Mouse (Mus musculus) kidney, adult 2 months (tissue): ENCODE data around the gene Fam13c. TPM values are rescaled to one million over a fixed set of nuclear protein-coding genes. Genes with fewer than 3 reads are reported as not detected.
"Not testable (repeated sequence)": the region's sequence is repeated elsewhere in the genome, so short reads cannot be mapped to it uniquely, and the experiment has no call there.

ENCODE experiments used
- DNase-seq: peaks from one replicate; pipeline ENCODE4 v3.0.0; 2021
- H3K27ac ChIP-seq: fragments of 200-500 bp; 2 replicates; pipeline ENCODE4 v1.5.1; 2012; ENCODE audit warnings: low read depth, low read length, control low read depth, inconsistent platforms; ENCODE audit not compliant: insufficient read depth
- H3K27me3 ChIP-seq: fragments of 200-500 bp; replicated peaks from 2 replicates; pipeline ENCODE4 v1.6.1; 2012; ENCODE audit warnings: mild to moderate bottlenecking, moderate library complexity, low read length, inconsistent platforms; ENCODE audit not compliant: control insufficient read depth, insufficient read depth
- H3K36me3 ChIP-seq: fragments of 200-500 bp; 2 replicates; pipeline ENCODE4 v1.6.1; 2012; ENCODE audit warnings: mild to moderate bottlenecking, moderate library complexity, low read length, inconsistent platforms; ENCODE audit not compliant: control insufficient read depth, insufficient read depth
- H3K4me1 ChIP-seq: fragments of 200-500 bp; 2 replicates; pipeline ENCODE4 v1.6.1; 2011; ENCODE audit warnings: low read length; ENCODE audit not compliant: control insufficient read depth, insufficient read depth
- H3K4me3 ChIP-seq: fragments of 200-500 bp; 2 replicates; pipeline ENCODE4 v1.5.1; 2011; ENCODE audit warnings: mild to moderate bottlenecking, low read depth, low read length, control low read depth; ENCODE audit not compliant: insufficient read depth
- CTCF ChIP-seq: fragments of 200-500 bp; conservative IDR thresholded peaks from 2 replicates; pipeline ENCODE4 v1.5.1; 2011; ENCODE audit warnings: low read depth, mild to moderate bottlenecking, control low read depth, low read length, moderate library complexity, mixed read lengths; ENCODE audit not compliant: insufficient read depth, insufficient read length
- POLR2A ChIP-seq: fragments of 200-500 bp; IDR thresholded peaks from one replicate; pipeline ENCODE4 v1.6.1; 2011; ENCODE audit warnings: low read depth, low read length, control low read depth
- WGBS: fragments of 180-500 bp; shearing (Covaris S2); methylation state at CpG from one replicate; pipeline ENCODE4 v1.1.7; 2018; 5-methylcytosine and 5-hydroxymethylcytosine counted together
- polyA plus RNA-seq: library from polyadenylated mRNA; depleted of rRNA; stranded (reverse); fragments of >200 nt; gene quantifications from 2 replicates; pipeline ENCODE4 v1.2.3, GENCODE M21; 2012

Fam13c gene
- polyA plus RNA-seq, 1 experiment, result 1.5 TPM

DNA sequence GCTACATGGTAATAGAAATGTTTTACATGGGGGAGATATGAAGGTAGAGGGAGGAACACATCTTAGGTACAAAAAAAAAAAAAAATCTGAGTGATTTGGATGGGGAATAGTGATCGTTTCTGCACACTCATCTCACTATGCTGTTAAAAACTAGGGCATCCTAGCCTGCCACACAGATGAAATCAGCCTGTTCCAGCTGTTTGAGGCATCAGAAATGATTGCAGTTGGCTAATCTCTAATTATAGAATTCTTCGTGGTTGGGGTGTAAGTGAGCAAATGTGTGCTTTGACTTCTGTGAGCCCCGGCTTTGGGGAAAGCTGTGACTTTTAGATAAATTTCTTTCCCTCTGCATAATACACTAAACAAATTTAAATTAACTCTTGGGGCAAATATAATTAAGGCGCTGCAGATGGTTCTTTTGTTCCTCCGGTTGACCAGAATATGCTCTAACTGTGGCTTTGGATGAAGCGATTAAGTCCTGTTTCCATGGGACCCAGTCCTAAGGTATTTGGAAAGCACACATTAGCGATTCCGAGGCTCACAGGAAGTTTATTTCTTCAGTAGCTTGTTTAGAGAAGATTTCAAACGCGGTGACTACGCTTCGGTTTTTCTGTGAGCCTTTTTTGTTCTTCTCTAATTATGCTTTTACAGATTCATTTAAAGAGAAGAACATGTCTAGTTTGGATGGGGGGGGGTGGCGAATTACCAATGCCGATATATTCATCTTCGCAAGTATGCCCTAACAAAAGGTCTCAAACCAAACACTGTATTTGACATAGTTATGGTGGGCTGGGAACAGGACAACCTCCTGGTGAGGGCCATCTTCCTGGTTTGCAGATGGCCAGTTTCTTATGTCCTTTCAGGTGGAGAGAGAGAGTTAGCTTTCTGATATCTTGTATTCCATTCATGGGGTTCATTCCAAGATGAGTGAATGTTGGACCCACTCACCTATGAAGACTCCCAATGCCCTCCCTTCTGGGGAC lies 20.7 kb upstream of the Fam13c start:
- 70% methylated on average over 15 of the region's 15 CpGs for WGBS
- DNase-seq, result no peak
- TF ChIP-seq POLR2A, result no peak
- no peak for TF ChIP-seq CTCF
- H3K27me3 ChIP-seq, result no peaks in the 10 kb centered on the region
- no peak overlapping the region for H3K4me3 ChIP-seq
- H3K36me3 ChIP-seq, result no peaks in the 10 kb centered on the region
- no peak overlapping the region for H3K27ac ChIP-seq
- H3K4me1 ChIP-seq, result no peaks in the 10 kb centered on the region; the same call in 1 of the 2 replicates

GRCm38 (mm10) chr10:70426373-70426772 lies 13.9 kb upstream of the Fam13c start:
- 69% methylated on average over 3 of the region's 3 CpGs for whole genome bisulfite sequencing
- no peaks in the 10 kb centered on the region for H3K27me3 ChIP-seq
- H3K27ac ChIP-seq, result no peak overlapping the region
- no peak for DNase-seq
- no peak for TF ChIP-seq CTCF
- TF ChIP-seq POLR2A, result no peak
- H3K4me1 ChIP-seq, result no peaks in the 10 kb centered on the region
- H3K4me3 ChIP-seq, result no peak overlapping the region
- no peaks in the 10 kb centered on the region for H3K36me3 ChIP-seq

DNA sequence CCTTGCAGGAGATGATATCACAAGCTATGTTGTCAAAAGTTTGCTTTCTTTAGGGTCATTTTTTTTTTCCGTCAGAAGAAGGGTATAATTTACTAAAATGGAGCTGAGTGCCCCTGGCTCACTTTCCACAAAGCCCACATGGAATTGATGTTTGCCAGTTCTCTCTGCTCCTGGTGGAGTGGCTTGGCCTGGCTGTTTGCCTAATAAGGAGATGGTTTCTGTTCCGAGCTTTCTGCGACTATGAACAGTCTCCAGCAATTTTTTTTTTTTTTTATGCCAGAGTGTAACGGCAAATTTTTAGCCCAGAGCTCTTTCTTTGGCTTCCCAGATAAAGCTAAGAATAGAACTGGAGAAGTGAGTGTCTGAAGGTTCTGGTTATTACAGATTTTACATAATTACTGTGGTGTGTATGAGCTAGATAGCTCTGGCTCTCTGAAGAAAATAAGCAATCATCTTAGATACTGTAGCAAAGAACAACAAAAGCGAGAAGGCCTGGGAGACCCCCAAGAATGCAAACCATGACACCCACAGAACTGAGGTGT lies 12.1 kb upstream of the Fam13c start:
- no peak for DNase-seq
- Histone ChIP-seq H3K27ac (no peak overlapping the region), H3K36me3 (no peaks in the 10 kb centered on the region; the same call in 1 of the 2 replicates), H3K4me3 (no peak overlapping the region), H3K27me3 (no peaks in the 10 kb centered on the region), H3K4me1 (no peaks in the 10 kb centered on the region)
- TF ChIP-seq CTCF, result no peak
- no peak for TF ChIP-seq POLR2A
- 70% methylated on average over 5 of the region's 5 CpGs for WGBS

- Histone ChIP-seq H3K4me3 (no peak overlapping the region), H3K27ac (no peak overlapping the region), H3K27me3 (no peaks in the 10 kb centered on the region), H3K36me3 (no peaks in the 10 kb centered on the region; the same call in 1 of the 2 replicates), H3K4me1 (no peaks in the 10 kb centered on the region)
- WGBS, result 96% methylated on average over 9 of the region's 9 CpGs
- DNase-seq, result no peak
- TF ChIP-seq CTCF (no peak), POLR2A (no peak)
Measured at GRCm38 (mm10) chr10:70429341-70429740, 10.9 kb upstream of the Fam13c start.

- H3K4me3 ChIP-seq, result no peak overlapping the region
- no peak for TF ChIP-seq CTCF
- TF ChIP-seq POLR2A, result no peak
- H3K36me3 ChIP-seq, result no peaks in the 10 kb centered on the region; the same call in 1 of the 2 replicates
- no peaks in the 10 kb centered on the region for H3K27me3 ChIP-seq
- WGBS, result 91% methylated on average over 3 of the region's 3 CpGs
- H3K4me1 ChIP-seq, result no peaks in the 10 kb centered on the region; the same call in 1 of the 2 replicates
- no peak overlapping the region for H3K27ac ChIP-seq
- no peak for DNase-seq
Measured at GRCm38 (mm10) chr10:70433334-70433733, 6.9 kb upstream of the Fam13c start.

GRCm38 (mm10) chr10:70433736-70434135 lies 6.5 kb upstream of the Fam13c start:
- DNase-seq, H3K27ac ChIP-seq, H3K4me3 ChIP-seq, H3K27me3 ChIP-seq, H3K36me3 ChIP-seq, H3K4me1 ChIP-seq: not testable (repeated sequence)
- WGBS, result 91% methylated on average over 5 of the region's 5 CpGs

GRCm38 (mm10) chr10:70436656-70437055 lies 3.6 kb upstream of the Fam13c start:
- no peaks in the 10 kb centered on the region for H3K27me3 ChIP-seq
- DNase-seq, result no peak
- no peak for TF ChIP-seq CTCF
- TF ChIP-seq POLR2A, result no peak
- 92% methylated on average over 4 of the region's 4 CpGs for WGBS
- H3K36me3 ChIP-seq, result no peaks in the 10 kb centered on the region; the same call in 1 of the 2 replicates
- H3K4me1 ChIP-seq, result no peaks in the 10 kb centered on the region; the same call in 1 of the 2 replicates
- no peak overlapping the region for H3K27ac ChIP-seq
- H3K4me3 ChIP-seq, result no peak overlapping the region
